Mouse (Mus musculus): ENCODE data around the gene Cnfn.
A peak's percentile ranks its signal among the peaks of the same experiment; 100 is the strongest.

Cnfn gene

DNA sequence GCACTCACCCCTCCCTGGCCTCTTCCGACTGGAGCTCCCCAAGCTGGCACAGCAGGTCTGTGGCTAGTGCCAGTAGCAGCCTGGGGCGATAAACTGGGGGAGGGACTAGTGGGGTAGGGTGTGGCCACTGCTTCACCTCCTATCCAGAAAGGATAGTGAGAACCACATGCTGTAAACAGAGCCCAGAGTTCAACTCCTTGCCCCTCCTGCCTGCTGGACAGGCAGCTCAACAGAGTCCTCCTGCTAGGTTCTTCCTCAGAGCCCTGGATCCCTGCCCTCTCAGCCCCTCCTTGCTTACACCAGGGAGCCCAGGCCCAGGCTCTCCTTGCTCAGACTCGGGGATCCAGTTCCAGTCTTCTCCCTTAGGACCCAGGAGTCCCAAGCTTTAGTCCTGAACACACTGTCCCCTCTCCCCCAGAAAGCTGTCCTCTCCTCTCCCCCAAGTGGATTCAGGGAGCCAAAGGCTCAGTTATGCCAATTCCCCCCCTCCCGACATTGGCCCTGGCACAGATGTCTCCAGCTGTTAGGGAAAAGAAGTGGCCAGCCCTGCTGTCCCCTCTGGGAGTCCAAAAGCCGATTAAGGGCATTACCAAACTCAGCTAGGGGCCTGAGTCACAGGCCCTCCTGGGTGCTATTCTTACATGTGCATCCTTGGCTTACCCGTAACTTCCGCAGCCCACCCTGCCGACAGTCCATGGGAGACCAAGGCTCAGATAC, 20.7 kb upstream of the Cnfn start:
- peak in 1 of 2 experiments; percentile 53 for DNase-seq (ENCODE audit: low spot score in 2 of 2)

DNA sequence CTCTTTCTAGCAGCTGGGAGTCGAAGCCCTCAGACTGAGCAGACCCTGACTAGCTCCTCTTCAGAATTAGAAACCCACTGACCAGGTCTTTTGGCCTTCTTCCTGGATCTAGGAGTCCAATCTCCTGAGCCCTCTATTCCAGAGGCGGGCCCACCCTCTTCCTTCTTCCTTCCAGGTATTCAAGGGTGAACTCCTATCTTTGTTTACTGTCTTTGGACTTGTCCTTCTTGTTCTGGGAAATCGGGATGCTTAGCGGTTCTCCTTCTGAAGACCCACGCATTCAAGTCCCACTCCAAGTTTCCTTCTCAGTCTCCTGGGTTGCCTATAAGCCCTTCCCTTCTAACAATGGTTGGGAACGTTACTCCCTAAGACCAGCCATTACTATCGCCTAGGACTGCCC, 19.4 kb upstream of the Cnfn start:
- DNase-seq (ENCODE audit: low spot score in 2 of 2), result no peak

- DNase-seq (ENCODE audit: low spot score in 2 of 2), result no peak
Observed at GRCm38 (mm10) chr7:25387811-25388440, 18.4 kb upstream of the Cnfn start.

- DNase-seq (ENCODE audit: low spot score in 2 of 2), result peak in 1 of 2 experiments; percentile 71
Observed at GRCm38 (mm10) chr7:25385850-25386555, 16.5 kb upstream of the Cnfn start.

- no peak for DNase-seq (ENCODE audit: low spot score in 2 of 2)
Observed at GRCm38 (mm10) chr7:25385259-25385658, 15.7 kb upstream of the Cnfn start.

GRCm38 (mm10) chr7:25384818-25385217, 15.3 kb upstream of the Cnfn start:
- DNase-seq (ENCODE audit: low spot score in 2 of 2), result no peak

DNA sequence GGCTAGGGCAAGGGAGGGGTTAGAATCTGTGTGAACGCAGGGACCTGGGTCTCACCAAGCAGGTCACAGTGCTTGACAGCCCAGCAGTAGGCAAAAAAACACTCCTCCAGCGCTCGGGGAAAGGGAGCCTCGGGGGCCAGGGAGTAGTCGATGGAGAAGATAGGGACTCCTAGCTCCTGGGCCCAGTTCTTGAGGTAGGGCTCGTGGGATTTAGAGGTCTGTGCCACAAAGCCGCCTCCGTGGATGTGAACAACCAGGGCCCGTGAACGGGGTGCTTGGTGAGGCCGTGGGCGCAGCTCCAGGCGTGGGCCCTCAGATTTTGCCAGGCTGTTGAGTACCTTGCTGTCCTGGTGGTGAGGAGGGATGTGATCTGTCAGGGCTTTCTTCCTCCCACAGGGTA, 14.8 kb upstream of the Cnfn start:
- DNase-seq (ENCODE audit: low spot score in 2 of 2), result peak in 1 of 2 experiments; percentile 56

- peak in 1 of 2 experiments; percentile 54 for DNase-seq (ENCODE audit: low spot score in 2 of 2)
Observed at GRCm38 (mm10) chr7:25383891-25384290, 14.4 kb upstream of the Cnfn start.

GRCm38 (mm10) chr7:25383385-25383784, 13.9 kb upstream of the Cnfn start:
- peak in 1 of 2 experiments; percentile 54 for DNase-seq (ENCODE audit: low spot score in 2 of 2)

DNA sequence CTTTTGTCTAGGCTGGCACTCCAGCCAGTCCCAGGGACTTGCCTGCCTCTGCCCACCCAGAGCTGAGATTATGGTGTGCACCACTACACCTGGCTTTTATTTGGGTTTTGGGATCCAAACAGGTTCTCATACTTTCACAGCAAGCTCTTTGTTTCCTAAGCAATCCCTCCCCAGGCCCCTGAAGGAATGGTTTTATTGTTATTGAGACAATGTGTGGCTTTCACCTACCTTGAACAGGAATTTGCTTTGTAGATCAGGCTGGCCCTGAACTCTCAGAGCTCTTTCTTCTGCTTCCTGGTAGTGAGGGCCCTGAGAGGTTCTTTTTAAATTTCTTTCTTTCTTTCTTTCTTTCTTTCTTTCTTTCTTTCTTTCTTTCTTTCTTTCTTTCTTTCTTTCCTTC, 13.0 kb upstream of the Cnfn start:
- no peak for DNase-seq (ENCODE audit: low spot score in 2 of 2)

DNA sequence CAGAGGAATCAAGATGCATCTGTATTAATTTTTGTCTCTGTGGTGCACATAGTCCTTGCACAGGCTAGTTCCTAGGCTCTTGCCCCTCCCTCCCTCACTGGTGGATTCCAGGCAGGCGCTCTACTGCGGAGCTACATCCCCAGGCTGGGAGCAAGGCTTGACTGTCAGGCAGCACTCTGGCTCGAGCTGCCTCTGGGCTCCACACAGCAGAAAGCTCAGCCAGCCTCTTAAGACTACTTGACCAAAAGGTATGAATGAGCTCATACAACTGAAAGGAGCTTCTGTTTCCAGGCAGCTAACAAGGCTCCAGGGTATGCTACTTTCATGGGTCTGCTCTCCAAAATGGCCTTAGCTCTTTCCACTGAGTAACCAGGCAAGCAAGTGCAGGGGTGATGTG, 11.8 kb upstream of the Cnfn start:
- no peak for DNase-seq (ENCODE audit: low spot score in 2 of 2)

DNA sequence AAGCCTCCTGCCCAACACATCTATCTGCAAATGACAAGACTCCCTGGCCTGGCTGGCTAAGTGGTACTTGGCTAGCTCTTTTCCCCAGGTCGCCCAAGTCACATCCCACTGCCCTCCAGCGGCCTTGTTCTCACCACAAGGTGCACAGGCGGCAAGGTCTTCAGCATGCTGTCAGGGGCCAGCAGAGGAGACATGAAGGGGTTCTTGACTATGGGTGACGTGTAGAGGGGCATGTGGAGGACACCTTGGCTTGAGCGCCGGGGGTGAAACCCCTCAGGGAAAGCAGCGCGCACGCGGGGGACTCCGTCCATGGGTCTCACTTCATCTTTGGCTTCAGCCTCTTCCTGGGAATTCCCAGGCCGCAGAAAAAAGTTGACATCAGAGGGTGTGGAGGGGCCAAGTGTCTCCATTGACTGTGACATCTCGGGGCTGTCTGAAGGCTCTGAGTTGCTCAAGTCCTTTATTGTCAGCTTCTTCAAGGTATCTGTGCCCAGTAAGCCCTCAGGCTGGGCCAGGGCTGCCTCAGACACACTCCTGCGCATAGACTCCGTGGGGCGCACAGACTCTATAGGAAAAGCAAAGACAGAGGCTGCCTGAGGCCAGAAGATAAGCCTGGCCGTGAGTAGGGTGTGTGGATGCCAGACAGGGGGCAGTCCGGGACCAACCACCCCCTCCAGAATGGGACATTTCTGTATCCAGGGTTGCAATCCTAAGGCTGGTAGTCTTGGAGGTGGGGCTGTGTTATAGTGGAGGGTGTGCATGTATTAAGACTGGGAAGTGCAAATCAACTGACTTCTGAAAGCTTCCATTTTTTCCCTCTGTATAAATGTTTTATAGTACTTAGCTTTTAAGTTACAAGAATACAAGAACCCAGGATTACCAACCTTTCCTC, 11.1 kb upstream of the Cnfn start:
- peak in 1 of 2 experiments; percentile 58 for DNase-seq (ENCODE audit: low spot score in 2 of 2)

DNA sequence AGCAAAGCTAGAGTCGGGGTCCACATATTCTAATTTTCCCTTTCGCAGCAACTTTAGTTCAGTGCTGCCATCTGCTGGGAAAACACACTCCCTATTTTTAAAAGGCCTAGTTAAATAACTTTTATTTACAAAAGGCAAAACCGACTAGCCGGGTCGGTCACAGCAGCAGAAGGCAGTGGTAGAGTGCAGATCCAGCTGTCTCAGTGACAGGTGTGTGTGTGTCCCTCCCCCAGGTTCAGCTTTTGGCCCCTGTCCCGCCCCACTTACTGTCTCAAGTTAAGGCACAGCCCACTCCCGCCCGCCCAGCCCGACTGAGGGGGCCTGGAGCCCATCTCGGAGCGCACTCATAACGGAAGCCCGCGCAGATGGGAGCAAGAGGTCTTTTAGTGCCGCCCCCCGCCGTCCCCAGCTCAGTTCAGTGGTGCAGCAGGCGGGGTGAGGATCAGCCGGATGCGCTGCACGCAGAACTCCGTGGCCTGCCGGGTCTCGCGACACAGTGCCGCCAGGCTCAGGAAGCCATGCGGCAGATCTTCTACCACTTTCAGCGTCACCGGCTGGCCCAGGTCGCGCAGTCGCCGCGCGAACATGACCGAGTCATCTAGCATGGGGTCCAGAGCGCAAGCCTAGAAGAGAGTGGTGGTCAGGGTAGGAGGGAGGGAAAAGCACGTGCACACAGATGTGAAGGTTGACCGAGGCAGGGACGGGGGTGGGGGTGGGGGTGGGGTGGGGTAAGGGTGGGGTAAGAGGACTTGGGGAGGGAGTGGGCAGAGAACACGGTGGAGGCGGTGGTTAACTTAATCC, 10.2 kb upstream of the Cnfn start:
- DNase-seq (ENCODE audit: low spot score in 2 of 2), result peak in 1 of 2 experiments; percentile 56

DNA sequence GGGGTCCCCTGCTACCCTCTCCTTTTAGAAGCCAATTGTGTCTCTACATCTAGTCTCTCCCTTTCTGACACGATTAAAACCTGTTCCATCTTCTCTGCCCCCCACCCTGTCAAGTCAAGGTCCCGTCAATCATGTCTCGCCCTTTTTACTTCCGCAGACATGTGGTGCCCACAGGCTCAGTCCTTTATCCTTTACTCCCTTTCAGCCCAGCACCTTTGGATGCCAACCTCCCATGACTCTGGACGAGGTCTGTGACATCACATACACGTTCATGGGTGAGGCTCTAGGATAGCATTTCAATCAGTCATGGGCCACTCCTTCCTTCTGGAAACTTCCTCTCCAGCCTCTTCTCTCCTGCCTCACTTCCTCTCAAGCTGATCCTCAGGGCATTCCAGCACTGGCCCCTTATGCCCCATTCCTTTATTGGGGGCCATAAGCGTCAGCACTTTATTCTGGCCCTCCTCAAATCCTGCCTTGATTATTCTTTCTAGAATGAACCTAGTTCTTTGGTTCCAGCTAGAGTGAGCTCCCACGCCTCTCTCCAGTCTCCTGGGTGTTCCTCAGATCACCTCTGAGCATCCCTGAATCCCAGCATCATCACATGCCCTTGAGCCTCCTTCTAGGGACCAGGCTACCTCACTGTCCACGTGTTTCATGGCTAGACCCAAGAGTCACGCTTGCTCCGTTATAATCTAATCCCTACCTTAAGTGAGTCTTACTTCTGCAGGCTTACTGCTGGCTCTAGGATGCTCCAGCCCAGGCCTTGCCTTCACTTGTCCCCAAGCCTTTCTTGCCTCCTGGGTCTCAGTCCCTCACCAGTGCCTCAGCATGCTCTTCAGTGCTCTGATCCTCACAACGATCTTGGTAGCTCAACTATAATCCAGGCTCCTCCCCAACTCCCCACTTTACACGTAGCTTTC, 8.9 kb upstream of the Cnfn start:
- no peak for DNase-seq (ENCODE audit: low spot score in 2 of 2)

DNA sequence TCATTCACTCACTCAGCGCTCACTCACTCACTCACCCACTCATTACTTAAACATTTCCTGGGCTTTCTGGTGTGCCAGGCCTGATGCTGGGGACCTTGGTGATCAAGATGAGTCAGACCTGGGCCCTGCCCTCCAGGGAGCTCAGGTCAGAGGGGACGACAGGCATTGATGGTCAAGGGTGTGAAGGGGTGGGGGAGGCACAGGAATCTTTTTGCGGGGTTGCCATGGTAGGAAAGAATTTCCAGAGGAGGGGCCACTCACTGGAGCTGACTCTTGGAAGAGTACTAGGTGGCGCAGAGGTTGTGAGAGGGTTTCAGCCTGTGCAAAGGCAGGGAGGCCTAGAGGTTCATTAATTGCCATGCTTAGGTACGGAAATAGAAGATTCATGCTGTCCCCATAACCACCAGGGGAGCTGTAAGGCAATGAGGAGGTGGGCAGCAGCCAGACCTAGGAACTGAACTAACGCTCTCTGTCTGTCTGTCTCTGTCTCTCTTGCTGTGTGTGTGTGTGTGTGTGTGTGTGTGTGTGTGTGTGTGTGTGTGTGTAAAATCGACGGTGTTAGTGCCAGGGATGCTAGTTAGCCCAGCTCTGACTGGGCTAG, 7.7 kb upstream of the Cnfn start:
- no peak for DNase-seq (ENCODE audit: low spot score in 2 of 2)

DNA sequence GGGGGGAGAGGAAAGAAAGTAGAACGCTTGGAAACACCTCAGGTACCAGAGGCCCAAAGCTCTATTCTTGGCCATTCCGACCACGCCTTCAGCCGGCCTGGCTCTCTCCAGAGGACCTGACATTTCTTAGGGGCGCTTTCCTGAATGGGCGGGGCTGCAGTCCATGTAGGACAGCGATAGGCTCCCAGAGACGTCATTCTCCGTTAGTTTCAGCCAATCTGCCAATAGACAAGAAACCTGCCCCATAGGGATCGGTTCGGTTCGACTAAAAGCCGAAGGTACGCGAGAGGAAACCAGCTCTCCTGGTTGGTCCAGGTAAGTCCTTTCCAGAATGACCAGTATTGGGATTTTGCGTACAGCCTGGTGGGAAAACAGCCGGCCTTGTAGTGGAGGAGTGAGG, 7.0 kb upstream of the Cnfn start:
- peak; percentile 71 to 85 for DNase-seq (ENCODE audit: low spot score in 2 of 2)

DNA sequence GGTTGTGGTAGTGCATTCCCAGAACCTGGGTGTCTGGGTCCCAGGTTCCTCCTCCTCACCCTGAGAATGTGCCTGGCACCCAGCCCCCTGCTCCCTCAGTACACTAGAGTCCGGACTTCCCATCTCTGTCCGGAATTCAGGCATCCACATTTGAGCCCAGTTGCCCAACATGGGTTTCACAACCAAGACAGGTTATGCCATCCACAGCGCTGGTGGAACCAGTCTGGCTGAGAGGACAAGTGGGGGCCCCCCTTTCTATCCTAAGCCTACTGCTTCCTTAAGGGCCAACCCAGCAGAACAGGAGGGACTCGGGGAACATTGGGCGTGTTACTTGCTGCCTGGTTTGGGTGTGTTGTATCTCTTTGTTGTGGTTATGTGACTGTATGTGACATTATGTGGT, 2.9 kb upstream of the Cnfn start:
- no peak for DNase-seq (ENCODE audit: low spot score in 2 of 2)

GRCm38 (mm10) chr7:25368333-25368732, 1.2 kb downstream of the Cnfn start:
- DNase-seq (ENCODE audit: low spot score in 2 of 2), result no peak

DNA sequence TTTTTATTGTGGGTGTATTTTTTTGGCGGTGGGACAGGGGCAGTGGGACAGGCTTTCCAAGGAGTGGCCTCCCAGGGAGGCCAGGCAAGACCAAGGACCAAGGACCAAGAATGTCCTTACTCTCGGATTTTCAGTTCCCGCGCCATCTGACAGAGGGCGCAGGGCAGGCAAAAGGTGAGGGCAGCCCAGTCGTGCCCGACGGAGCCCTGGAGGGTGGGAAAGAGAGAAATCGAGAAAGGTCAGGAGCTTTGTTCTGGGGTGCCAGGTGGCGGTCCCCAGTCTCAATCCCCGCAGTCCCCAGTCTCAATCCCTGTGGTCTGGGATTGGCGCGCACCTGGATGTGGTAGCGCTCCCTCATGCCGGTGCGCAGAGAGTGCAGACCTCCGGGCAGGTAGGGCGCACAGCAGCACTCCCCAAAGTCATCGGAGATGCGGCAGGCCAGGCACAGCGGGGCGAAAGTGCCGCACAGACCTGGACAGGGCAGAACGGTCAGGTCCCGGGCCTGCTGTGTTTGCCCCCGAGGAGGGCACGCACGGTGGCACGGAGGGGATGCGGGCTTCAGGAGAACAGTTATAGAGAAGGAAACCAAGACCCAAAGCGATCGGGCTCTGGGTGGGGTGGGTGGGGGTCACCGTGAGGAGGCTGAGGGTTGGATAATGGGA, 1.8 kb downstream of the Cnfn start:
- DNase-seq (ENCODE audit: low spot score in 2 of 2), result no peak

All from urinary bladder, postnatal 4 days (tissue).